18 mouse cellular contexts compared by ENCODE assay signal in the genomic region with DNA sequence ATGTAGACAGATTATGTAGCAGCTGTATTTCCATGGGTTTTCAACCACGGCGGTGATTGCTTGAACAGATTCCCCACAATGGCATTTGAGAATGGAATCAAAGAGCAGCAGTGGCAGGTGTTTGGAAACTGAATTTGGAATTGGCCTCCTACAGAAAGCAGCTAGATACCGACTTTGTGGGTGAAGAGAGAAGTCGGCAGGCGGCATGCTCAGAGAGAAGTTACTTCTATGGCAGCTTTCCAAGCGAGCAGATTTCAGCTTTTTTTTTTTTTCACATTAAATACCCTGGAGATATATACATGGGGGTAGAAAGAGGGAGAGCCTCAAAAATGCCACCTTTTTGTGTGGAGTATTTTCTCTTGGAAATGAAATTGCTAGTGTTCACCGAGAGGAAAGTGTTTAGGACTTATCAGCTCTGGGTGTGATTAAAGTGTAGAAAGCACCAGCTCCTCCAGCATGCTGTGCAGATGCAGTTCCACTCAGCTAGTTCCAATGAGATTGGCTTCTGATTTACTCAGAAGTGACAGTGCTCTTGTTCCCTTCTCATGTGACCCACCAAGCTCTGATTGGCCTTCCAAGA.
DNase-seq lines count a peak whose midpoint lies in the region; ATAC-seq and TF ChIP-seq lines count a peak whose summit lies in the region.
"Had no signal": no experiment of that assay in that cellular context is flagged by ENCODE, and none has a peak within 500 bp of the region (broad histone marks: within the 10 kb centered on the region; RNA-seq: fewer than 3 reads in every experiment).

No protein-coding gene starts in this region.

- no peak for DNase-seq in heart, postnatal 0 days (ENCODE audit: low spot score)
- no peak for DNase-seq in heart, postnatal 10 days
- DNase-seq in layer of hippocampus, adult 9-10 months (ENCODE audit: low spot score), result peak; percentile 53
- DNase-seq in left cerebral cortex, postnatal 25 days (ENCODE audit: low spot score in 2 of 2), result peak; percentile 58 to 94
- DNase-seq in hindbrain, embryonic 11.5 days (ENCODE audit: low spot score), result no peak
- no peak for DNase-seq in gastrocnemius, postnatal 14 days
- DNase-seq in spleen, postnatal 36 days (ENCODE audit: low spot score in 2 of 2), result no peak
- DNase-seq: adrenal gland, postnatal 36 days; heart, adult 2 months; kidney, postnatal 36 days; lung, adult 2 months had no signal

- H3K9ac ChIP-seq in heart, postnatal 0 days (replicated peaks; ENCODE audit: low read depth, low read length), result no peak overlapping the region
- no peak overlapping the region for H3K9ac ChIP-seq in hindbrain, embryonic 11.5 days (ENCODE audit: low read depth, low read length)
- H3K9ac ChIP-seq in forebrain, embryonic 15.5 days (replicated peaks), result no peak overlapping the region
- H3K9ac ChIP-seq: hindbrain, embryonic 12.5 days; limb, embryonic 15.5 days; neural tube, embryonic 12.5 days had no signal

- H3K27me3 ChIP-seq in heart, postnatal 0 days (ENCODE audit: control insufficient read depth, insufficient read depth, low read length), result no peaks in the 10 kb centered on the region
- H3K27me3 ChIP-seq in hindbrain, embryonic 11.5 days (ENCODE audit: control insufficient read depth, insufficient read depth, low read length), result no peaks in the 10 kb centered on the region
- no peaks in the 10 kb centered on the region for H3K27me3 ChIP-seq in forebrain, embryonic 15.5 days
- H3K27me3 ChIP-seq: hindbrain, embryonic 12.5 days; limb, embryonic 15.5 days; neural tube, embryonic 12.5 days had no signal

- 0 out of 2 replicates have a peak, but pooled peaks cover 3% of the 10 kb centered on the region for H3K4me1 ChIP-seq in heart, postnatal 0 days (ENCODE audit: control insufficient read depth, insufficient read depth)
- H3K4me1 ChIP-seq in hindbrain, embryonic 11.5 days (replicated peaks; ENCODE audit: control insufficient read depth, insufficient read depth, low read length), result no peaks in the 10 kb centered on the region
- H3K4me1 ChIP-seq in forebrain, embryonic 15.5 days, result no peaks in the 10 kb centered on the region
- H3K4me1 ChIP-seq: hindbrain, embryonic 12.5 days; limb, embryonic 15.5 days; neural tube, embryonic 12.5 days had no signal

- no peaks in the 10 kb centered on the region for H3K36me3 ChIP-seq in heart, postnatal 0 days (replicated peaks; ENCODE audit: control insufficient read depth, insufficient read depth, low read length)
- no peaks in the 10 kb centered on the region for H3K36me3 ChIP-seq in hindbrain, embryonic 11.5 days (ENCODE audit: control insufficient read depth, insufficient read depth, low read length)
- no peaks in the 10 kb centered on the region for H3K36me3 ChIP-seq in forebrain, embryonic 15.5 days
- H3K36me3 ChIP-seq: hindbrain, embryonic 12.5 days; limb, embryonic 15.5 days; neural tube, embryonic 12.5 days had no signal

- TF ChIP-seq EP300 in heart, postnatal 0 days (IDR thresholded peaks at IDR 0.05; ENCODE audit: low read depth), result no peak

- no peak overlapping the region for H3K4me3 ChIP-seq in heart, postnatal 0 days (ENCODE audit: low read depth, low read length)
- H3K4me3 ChIP-seq in hindbrain, embryonic 11.5 days (ENCODE audit: low read depth, low read length), result no peak overlapping the region
- no peak overlapping the region for H3K4me3 ChIP-seq in forebrain, embryonic 15.5 days
- H3K4me3 ChIP-seq: heart, adult 2 months; hindbrain, embryonic 12.5 days; limb, embryonic 15.5 days; neural tube, embryonic 12.5 days had no signal

- TF ChIP-seq CTCF in heart, postnatal 0 days (IDR thresholded peaks at IDR 0.05; ENCODE audit: low read depth), result no peak

- no peak overlapping the region for H3K27ac ChIP-seq in heart, postnatal 0 days (ENCODE audit: low read depth)
- no peak overlapping the region for H3K27ac ChIP-seq in hindbrain, embryonic 11.5 days (ENCODE audit: low read depth, low read length)
- H3K27ac ChIP-seq in forebrain, embryonic 15.5 days (replicated peaks), result no peak overlapping the region
- H3K27ac ChIP-seq: heart, adult 2 months; hindbrain, embryonic 12.5 days; limb, embryonic 15.5 days; neural tube, embryonic 12.5 days had no signal

- H3K9me3 ChIP-seq in heart, postnatal 0 days (replicated peaks; ENCODE audit: control insufficient read depth, low read length), result no peaks in the 10 kb centered on the region
- H3K9me3 ChIP-seq in hindbrain, embryonic 11.5 days (ENCODE audit: control insufficient read depth, low read length), result no peaks in the 10 kb centered on the region
- no peaks in the 10 kb centered on the region for H3K9me3 ChIP-seq in forebrain, embryonic 15.5 days
- H3K9me3 ChIP-seq: hindbrain, embryonic 12.5 days; limb, embryonic 15.5 days; neural tube, embryonic 12.5 days had no signal

- 44% methylated on average over 7 of the region's 7 CpGs for WGBS in heart, postnatal 0 days
- 88% methylated on average over 7 of the region's 7 CpGs for WGBS in hindbrain, embryonic 11.5 days
- 63% methylated on average over 7 of the region's 7 CpGs for WGBS in forebrain, embryonic 15.5 days

- intact Hi-C loops in heart, postnatal 10 days (cut with DNase I), result no loop called here
- intact Hi-C loops in left cerebral cortex, postnatal 25 days (cut with DNase I), result loop anchor here (1.0 to 5.0 kb wide), 4 partner anchors 105 to 1277 kb away; no protein-coding TSS in a partner anchor
- intact Hi-C loops in gastrocnemius, postnatal 14 days (cut with DNase I; ENCODE audit: low total_unique reads), result no loop called here

- 0 out of 2 replicates have a peak overlapping the region, but pooled peaks have one; percentile 28 for H3K4me2 ChIP-seq in heart, postnatal 0 days (ENCODE audit: low read depth, low read length)
- H3K4me2 ChIP-seq in hindbrain, embryonic 11.5 days (replicated peaks; ENCODE audit: low read depth, low read length), result no peak overlapping the region
- no peak overlapping the region for H3K4me2 ChIP-seq in forebrain, embryonic 15.5 days (replicated peaks)
- H3K4me2 ChIP-seq: hindbrain, embryonic 12.5 days; limb, embryonic 15.5 days; neural tube, embryonic 12.5 days had no signal

- no peak for ATAC-seq in heart, postnatal 0 days (ENCODE audit: insufficient read depth, low read depth)
- no peak for ATAC-seq in hindbrain, embryonic 11.5 days (ENCODE audit: low FRiP score)
- no peak for ATAC-seq in forebrain, embryonic 15.5 days (replicated peaks)
- ATAC-seq: forebrain, embryonic 16.5 days; intestine, embryonic 16.5 days; midbrain, embryonic 16.5 days had no signal

Comparison
In these comparisons a context has a peak if more than half of its experiments do, and no peak if none do; other contexts are left out.
1. DNase-seq: peak in layer of hippocampus, adult 9-10 months (single experiment) and left cerebral cortex, postnatal 25 days (2 of 2); none in heart, postnatal 0 days (single experiment), heart, postnatal 10 days (0 of 2), hindbrain, embryonic 11.5 days (single experiment), gastrocnemius, postnatal 14 days (single experiment) and spleen, postnatal 36 days (0 of 2).